Mouse (Mus musculus): Measurements from ENCODE around the gene Olfr606.
"Not testable (repeated sequence)": the region's sequence is repeated elsewhere in the genome, so short reads cannot be mapped to it uniquely, and the experiment has no call there.

The Olfr606 gene

DNA sequence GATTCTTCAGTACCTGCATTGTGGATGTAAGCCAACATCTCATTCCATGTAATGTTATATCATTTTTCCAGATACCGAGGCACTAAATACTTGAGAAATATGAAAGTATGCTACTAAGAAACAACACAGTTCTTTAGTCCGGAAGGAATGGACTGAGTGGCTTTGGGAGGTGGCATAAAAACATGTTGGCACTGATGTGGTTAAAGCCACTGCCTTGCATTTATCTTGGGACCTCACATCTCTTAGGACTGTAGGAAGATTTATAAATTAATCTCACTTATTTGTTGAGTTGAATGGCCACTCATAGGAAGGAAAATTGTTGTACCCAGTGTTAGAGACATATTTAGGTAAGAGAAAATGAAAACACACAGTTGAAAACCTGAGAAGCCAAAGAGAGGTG is at the start of gene Olfr606:
Gene Olfr606, plus strand, starts transcription at position 301 of the 400 bp plus-strand sequence.
- no peak for DNase-seq

- not testable (repeated sequence) for DNase-seq
Measured at GRCm38 (mm10) chr7:103406521-103407055, 42.3 kb upstream of the Olfr606 start.

GRCm38 (mm10) chr7:103414772-103415171 is 34.1 kb upstream of the Olfr606 start, which contains the start of gene Usp17lc:
Usp17lc (plus strand) TSS chr7:103415072.
- DNase-seq: not testable (repeated sequence)

DNA sequence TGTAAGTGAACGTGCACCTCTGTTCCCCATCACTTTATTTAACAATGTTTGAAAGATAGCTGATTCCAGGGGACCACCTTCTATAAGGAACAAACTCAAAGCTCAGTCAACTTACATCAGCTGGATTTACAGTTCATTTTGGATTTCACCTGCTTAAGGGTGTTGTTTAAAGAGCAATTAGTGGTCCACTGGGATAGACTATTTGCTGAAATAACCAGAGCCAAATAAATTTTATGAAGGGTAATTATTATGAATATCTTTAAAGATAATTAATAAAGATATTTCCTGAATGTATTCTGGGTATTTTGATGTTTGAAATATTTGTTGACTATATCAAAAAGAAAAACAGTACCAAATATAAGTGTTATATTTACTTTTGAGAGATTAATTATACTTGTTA is 3.5 kb upstream of the Olfr606 start, which contains the start of gene Olfr605:
Gene Olfr605, minus strand, starts transcription at position 101 of the 400 bp plus-strand sequence.
- DNase-seq: no peak

DNA sequence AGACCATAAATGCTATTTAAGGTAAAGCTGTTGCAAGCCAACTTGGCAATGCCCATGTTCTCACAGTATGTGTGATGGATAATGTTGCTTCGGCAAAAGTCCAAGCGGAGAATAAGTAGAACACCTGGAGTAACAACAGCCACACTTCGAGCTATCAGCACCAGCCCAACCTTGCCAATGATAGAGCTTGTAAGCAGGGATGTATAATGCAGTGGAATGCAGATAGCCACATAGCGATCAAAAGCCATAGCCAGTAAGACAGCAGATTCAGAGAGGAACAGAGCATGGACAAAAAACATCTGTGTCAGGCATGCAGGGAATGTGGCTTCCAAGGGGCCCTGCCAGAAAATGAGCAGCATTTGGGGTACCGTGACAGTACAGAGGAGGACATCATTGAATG is 11.7 kb downstream of the Olfr606 start:
- DNase-seq: no peak

DNA sequence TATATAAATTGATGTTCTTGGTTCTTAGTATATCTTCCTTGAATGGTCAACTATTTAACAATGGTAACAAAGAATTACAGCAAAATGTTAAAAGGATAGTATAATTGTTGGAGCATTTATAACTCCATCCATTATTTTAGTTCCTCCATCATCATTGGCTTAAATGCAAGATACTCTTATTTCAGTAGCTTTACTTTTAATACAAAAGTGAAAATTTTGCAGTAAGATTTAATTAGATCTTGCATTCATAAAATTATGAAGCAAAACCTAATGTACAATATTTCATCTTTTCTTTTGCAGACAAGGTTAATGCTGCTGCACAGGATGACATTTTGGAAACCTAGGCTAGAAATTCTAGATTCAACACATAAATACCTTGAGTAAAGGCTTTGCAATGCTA is 20.7 kb downstream of the Olfr606 start, which contains the start of gene Olfr608:
Gene Olfr608, plus strand, starts transcription at position 301 of the 400 bp plus-strand sequence.
- DNase-seq: no peak

DNA sequence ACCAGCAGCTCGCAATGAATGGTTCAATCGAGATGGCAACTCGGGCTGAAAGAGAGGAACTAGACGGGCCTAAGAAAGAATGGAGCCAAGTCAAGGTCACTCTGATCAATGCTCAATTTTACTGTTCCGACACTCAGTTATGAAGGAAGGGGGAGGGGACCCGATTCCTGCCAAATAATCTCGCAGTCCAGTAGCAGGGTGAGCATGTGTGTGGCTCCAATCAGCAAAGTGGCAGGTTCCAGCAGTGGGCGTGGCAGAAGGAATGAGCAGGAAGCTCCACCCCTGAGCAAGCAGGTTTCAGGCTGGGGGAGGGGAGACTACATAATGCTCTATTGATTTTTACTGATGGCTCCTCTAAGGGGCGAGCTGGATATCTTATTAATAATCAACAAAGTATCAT is 28.3 kb downstream of the Olfr606 start:
- not testable (repeated sequence) for DNase-seq

GRCm38 (mm10) chr7:103497962-103498361 is 49.1 kb downstream of the Olfr606 start, which contains the start of gene Olfr609:
Olfr609 (minus strand) TSS chr7:103498062.
- DNase-seq: no peak
